Mouse (Mus musculus) v-Abl transformed pro-B cells (cell line): ENCODE measurements around the gene Pou2f3.

ENCODE experiments used
- in situ Hi-C, 2 experiments: fragments of 400-800 bp; cut with MboI; formaldehyde crosslinking; loops; one replicate each; pipeline ENCODE4 v1.15.1; 2025; ENCODE audit not compliant: unreplicated experiment in 2 of 2

Gene Pou2f3

GRCm38 (mm10) chr9:43179614-43180013 is 30.6 kb downstream of the Pou2f3 start:
- in situ Hi-C loops: no loop called here

DNA sequence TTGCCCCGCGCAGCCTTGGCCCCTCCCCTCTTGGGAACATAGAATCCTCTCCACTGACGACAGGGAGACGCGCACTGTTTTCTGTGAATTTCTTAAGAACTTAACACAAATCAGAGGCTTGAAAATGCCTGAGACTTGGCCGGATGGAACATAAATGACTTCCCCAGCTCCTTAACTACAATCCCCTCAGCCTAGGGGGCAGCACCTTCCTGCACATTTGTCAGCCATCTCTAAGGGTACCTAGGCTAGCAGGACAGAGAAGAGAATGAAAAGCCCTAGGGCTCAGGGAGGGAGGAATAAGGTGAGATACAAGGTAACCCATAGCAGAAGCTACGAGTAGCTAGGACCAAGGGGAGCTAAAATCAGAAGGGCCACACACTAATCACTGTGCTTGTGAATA is 32.0 kb downstream of the Pou2f3 start:
- in situ Hi-C loops: no loop called here

DNA sequence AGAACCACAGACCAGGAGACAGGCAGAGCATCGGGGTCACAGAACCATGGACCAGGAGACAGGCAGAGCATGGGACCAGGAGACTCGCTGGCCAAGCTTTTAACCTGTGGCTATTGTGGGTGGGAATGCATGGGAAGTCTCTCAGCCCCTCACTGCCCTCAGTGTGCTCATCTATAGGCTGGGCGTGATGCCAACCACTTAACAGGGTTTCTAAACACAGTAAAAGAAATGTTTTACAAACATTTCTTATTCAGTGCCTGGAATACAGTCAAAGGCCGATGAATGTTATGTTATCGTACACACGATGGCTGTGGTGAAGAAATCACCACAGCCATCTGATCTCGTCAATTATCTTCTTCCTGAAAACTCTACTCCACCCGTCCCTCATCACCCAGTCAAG is 43.1 kb downstream of the Pou2f3 start:
- in situ Hi-C loops: no loop called here

- in situ Hi-C loops: no loop called here
Observed at GRCm38 (mm10) chr9:43166346-43166745, 43.8 kb downstream of the Pou2f3 start.

DNA sequence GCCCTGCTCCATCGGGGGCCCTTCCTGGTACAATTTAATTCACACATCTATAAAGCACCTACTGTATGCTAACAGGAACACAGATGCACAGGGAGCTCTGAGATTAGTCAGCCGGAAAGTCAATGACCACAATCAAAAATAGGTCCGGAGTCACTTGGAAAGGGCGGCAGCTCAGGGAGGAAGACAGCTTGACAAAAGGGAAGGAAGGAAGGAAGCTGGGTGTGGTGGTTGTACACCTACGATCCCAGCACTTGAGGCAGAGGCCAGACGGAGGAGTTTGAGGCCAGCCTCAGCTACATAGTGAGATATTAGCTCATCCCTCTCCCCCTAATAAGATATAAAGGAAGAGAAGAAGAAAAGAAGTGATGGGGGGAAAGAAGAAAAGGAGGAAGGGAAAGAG is 54.2 kb downstream of the Pou2f3 start:
- in situ Hi-C loops: no loop called here

DNA sequence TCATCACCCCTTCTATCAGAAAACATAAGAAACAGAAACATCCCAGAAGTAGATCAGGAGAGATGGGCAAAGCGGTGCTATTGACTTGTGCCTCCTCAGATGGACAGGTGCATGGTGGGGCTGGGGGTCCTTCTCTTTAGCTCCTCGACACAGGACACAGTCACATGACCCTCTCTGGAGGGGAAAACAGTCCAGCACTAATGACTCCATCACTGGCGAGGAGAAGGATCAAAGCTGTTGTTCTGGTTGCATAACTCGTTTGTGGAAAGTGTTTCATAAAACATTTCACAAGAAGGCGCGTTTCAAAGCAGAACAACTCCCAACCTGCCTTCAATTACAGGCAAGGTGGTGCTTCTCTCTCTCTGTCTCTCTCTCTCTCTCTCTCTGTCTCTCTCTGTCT is 58.4 kb downstream of the Pou2f3 start:
- in situ Hi-C loops: no loop called here

DNA sequence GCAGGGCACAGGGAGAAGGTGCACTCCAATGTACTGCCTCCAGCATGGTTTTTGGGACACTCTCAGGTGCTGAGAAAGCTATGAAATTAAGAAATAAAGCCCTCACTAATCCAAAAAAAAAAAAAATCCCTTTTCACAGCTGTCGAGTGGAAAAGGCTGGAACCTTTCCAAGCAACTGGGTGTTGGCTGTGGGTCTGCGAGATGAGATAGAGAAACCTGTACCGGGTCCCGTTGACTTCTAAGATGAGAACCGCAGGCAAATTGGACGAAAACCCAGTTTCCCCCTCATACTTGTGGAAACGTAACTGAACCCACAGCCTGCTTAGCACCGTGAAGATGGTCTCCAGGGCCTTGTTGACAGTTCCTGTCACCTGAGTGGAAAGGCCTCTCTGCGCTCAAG is 59.2 kb downstream of the Pou2f3 start:
- in situ Hi-C loops: no loop called here

- in situ Hi-C loops: no loop called here
Observed at GRCm38 (mm10) chr9:43150075-43150474, 60.1 kb downstream of the Pou2f3 start.

GRCm38 (mm10) chr9:43149498-43149897 is 60.7 kb downstream of the Pou2f3 start:
- in situ Hi-C loops: loop anchor here (10.0 to 25.0 kb wide), 2 partner anchors 813 to 825 kb away; no protein-coding TSS in a partner anchor

- in situ Hi-C loops: loop anchor here (10.0 to 25.0 kb wide), 2 partner anchors 817 to 830 kb away; no protein-coding TSS in a partner anchor
Observed at GRCm38 (mm10) chr9:43145196-43145595, 65.0 kb downstream of the Pou2f3 start.

DNA sequence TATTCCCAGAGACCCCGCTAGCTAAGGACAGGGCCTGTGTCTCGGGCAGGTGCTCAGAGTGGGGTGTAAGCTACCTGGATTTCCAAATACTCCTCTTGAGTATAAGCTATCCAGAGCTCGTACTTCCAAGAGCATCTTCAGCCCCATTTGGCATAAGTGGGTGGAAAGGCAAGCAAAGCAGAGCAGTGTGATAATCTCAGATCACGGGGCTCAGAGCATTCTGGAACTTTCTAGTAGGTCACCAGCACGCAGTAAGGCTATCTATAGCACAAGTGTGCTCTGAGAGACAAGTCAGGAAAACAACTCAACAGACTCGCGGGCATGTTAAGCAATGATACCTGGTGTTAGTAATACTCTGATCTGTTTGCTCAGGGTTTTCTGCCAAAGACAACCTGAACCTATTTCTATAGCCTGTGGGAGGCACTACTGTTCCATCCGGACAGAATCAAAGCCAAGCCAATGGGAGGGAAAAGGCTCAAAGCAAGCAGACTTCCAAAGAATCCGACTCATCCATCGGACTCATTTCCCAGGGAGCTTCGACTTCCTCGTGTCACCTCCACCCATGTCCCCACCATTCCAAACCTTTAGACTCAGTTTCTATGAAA is 65.9 kb downstream of the Pou2f3 start:
- in situ Hi-C loops: loop anchor here (10.0 to 25.0 kb wide), 2 partner anchors 818 to 830 kb away; no protein-coding TSS in a partner anchor

GRCm38 (mm10) chr9:43141839-43142238 is 68.3 kb downstream of the Pou2f3 start:
- in situ Hi-C loops: loop anchor here (10.0 to 25.0 kb wide), 2 partner anchors 820 to 833 kb away; no protein-coding TSS in a partner anchor

DNA sequence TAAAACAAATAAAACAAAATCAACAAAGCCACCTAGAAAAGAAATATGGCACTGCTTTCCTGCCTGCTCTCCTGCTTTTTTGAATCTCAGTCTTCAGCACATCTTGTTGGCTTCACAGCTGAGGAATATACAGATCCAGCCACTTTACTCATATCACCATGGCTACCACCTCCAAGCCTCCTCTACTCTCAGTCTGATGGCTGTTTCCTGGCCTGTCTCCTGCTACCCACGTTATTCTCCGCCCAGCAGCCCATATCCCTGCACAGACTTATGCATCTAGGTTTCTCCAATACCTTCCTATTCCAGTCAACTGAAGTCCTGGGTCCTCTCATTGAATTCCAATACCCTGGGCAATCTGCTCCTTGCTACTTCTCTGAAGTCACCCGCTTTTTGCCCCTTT is 76.6 kb downstream of the Pou2f3 start:
- in situ Hi-C loops: loop anchor here in 1 of 2 experiments (25.0 kb wide), 1 partner anchor 829 kb away; no protein-coding TSS in a partner anchor

DNA sequence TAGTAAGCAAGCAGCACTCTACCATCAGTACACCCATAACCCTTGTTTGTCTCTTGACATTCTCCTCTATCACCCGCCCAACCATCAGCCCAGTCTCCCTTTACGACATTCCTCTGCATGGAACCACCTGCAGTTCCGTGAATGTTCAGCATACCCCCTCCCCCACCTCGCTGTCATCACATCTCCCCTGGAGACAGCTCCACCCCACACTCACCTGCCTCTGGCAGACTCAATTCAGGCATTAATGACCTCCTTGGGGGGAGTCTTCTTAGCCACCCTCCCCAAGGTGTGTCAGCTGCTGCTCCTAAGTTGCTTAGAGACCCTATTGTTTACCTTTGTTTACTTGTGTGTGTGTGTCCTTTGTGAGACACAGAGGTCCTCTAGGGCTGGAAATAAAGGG is 77.8 kb downstream of the Pou2f3 start:
- in situ Hi-C loops: loop anchor here in 1 of 2 experiments (25.0 kb wide), 1 partner anchor 830 kb away; no protein-coding TSS in a partner anchor

DNA sequence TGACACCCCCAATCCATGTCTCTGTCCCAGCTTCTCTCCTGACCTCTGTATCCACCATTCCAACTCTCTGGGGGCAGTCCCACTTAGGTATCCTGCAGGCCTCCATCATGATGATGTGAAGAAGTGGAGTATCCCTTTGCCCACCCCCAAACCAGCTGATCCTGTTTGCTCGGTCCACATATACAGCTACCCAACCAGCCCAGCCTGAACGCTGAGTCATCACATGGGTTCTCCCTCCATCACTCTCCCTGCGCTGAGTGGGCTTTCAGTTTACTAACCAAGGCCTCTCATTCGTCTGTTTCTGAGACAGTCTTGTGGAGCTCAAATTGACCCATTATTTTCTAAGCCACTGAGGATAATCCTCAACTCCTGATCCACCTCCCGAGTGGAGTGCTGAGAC is 78.2 kb downstream of the Pou2f3 start:
- in situ Hi-C loops: loop anchor here in 1 of 2 experiments (25.0 kb wide), 1 partner anchor 830 kb away; no protein-coding TSS in a partner anchor

DNA sequence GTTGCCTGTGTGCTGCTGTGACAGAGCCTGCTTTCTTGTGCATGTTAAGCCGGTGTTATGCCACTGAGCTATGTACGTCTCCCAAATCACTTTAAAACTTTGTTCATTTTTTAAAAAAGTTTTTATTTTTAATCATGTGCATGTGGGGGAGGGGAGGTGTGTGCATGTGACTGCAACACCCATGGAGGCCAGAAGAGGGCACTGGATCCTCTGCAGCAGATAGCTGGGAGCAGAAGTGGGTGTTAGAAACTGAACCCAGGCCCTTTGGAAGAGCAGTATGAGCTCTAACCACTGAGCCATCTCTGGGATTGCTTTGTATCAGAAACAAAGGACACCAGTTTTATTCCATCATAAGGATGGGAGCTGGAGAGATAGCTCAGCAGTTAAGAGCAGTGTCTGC is 79.5 kb downstream of the Pou2f3 start:
- in situ Hi-C loops: loop anchor here in 1 of 2 experiments (25.0 kb wide), 1 partner anchor 832 kb away; no protein-coding TSS in a partner anchor

DNA sequence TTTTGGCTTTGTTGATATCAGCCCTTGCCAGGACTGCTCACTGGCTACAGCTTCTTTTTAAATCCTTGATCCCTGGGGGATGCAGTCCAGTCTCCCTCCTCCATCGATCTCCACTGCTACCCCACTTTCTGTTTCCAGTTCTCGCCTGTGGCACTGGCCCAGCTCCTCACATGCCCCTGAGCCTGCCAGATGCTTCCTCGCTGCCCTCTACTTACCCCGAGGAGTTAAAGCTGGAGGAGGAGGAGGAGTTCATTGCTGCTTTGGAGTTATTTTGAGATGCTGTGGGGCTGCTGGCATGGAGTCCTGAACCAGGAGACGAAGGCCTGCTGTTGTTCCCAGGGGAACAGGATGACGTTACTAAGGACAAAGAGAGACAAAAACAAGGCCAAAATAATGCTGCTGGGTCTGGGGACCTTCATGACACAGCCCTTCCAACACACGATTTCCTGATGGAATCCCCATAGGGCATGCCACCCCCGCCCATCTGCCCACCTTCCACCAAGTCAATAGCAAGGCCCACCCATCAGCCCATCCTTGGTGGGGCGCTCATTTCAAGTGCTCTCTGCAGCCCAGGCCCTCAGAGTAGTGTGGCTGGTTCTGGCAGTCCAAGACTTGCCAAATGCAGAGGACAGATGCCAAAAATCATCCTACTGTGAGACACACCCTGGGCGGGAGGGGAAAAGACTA is 82.9 kb downstream of the Pou2f3 start:
- in situ Hi-C loops: loop anchor here in 1 of 2 experiments (25.0 kb wide), 1 partner anchor 835 kb away; no protein-coding TSS in a partner anchor

GRCm38 (mm10) chr9:43122379-43122778 is 87.8 kb downstream of the Pou2f3 start:
- in situ Hi-C loops: loop anchor here (25.0 kb wide), 2 partner anchors 660 to 1110 kb away; no protein-coding TSS in a partner anchor

DNA sequence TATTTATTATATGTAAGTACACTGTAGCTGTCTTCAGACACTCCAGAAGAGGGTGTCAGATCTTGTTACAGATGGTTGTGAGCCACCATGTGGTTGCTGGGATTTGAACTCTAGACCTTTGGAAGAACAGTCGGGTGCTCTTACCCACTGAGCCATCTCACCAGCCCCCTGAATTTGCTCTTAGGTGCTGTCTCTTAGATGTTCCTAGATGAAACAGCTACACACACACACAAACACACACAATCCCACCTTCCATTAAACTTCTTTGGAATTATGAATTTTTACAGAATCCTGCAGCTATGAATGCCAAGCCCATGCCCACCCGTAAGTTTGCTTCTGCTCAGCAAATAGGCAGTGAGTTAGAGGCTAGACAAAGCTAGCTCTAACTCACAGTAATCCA is 88.2 kb downstream of the Pou2f3 start:
- in situ Hi-C loops: loop anchor here (25.0 kb wide), 2 partner anchors 660 to 1110 kb away; no protein-coding TSS in a partner anchor

GRCm38 (mm10) chr9:43116997-43117336 is 93.2 kb downstream of the Pou2f3 start:
- in situ Hi-C loops: loop anchor here (25.0 kb wide), 2 partner anchors 655 to 1105 kb away; no protein-coding TSS in a partner anchor
